Mouse (Mus musculus) cerebellum, adult 2 months (tissue): ENCODE measurements around the gene Mrpl21.

Experiments
- CTCF ChIP-seq: fragments of 200-500 bp; IDR thresholded peaks from 2 replicates; pipeline ENCODE4 v1.5.1; 2011; ENCODE audit warnings: low read depth, mild to moderate bottlenecking, control low read depth, low read length, moderate library complexity, borderline replicate concordance; ENCODE audit not compliant: insufficient read depth
- POLR2A ChIP-seq: fragments of 200-500 bp; IDR thresholded peaks from 2 replicates; pipeline ENCODE4 v1.6.1; 2011; ENCODE audit warnings: low read length, control low read depth, borderline replicate concordance; ENCODE audit not compliant: insufficient read depth

- TF ChIP-seq CTCF: no peak
- TF ChIP-seq POLR2A: no peak
Measured at GRCm38 (mm10) chr19:3265180-3265579, 17.5 kb upstream of the Mrpl21 start.
